Mouse (Mus musculus): Measurements from ENCODE around the gene Csrp2.
A peak's percentile ranks its signal among the peaks of the same experiment; 100 is the strongest.

The Csrp2 gene

GRCm38 (mm10) chr10:110919531-110920343 is at the start of gene Csrp2:
Gene Csrp2 (plus strand): TSS chr10:110919789.
- DNase-seq (ENCODE audit: low spot score in 2 of 2), result peak; percentile 51 to 81

- DNase-seq (ENCODE audit: low spot score in 2 of 2), result no peak
Measured at GRCm38 (mm10) chr10:110874853-110875252, 44.7 kb upstream of the Csrp2 start.

GRCm38 (mm10) chr10:110876956-110877355 is 42.6 kb upstream of the Csrp2 start:
- DNase-seq (ENCODE audit: low spot score in 2 of 2), result no peak

GRCm38 (mm10) chr10:110877851-110878250 is 41.7 kb upstream of the Csrp2 start:
- DNase-seq (ENCODE audit: low spot score in 2 of 2), result no peak

GRCm38 (mm10) chr10:110878641-110879040 is 40.9 kb upstream of the Csrp2 start:
- no peak for DNase-seq (ENCODE audit: low spot score in 2 of 2)

DNA sequence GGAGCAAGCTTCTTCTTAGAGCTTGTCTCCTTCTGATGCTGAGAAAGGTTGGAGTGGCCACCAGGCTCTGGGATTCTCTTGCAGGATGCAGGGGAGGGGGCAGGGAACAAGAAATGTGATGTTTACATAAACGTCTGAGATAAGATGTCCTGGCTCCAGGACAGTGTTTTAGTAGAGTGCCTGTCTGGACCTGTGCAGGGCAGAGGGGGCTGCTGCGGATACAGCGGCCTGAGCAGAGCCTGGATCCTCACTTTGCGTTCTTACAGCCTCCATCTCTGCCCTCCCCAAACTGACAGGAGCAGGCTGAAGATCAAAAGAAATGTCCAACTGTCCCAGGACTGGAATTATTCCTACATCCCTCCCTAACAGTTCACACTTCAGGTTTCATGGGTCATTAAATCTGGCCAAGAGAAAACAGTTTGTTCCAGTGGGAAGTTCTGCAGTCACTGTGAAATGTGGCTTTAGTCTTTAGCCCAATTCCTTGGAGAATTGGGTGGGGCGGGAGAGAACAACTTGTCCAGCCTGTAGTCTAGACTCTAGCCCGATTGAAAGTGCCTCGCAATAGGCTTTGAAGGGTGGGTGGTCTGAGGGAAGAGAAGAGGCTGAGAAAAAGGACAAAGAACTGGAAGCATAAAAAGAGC is 40.0 kb upstream of the Csrp2 start:
- DNase-seq (ENCODE audit: low spot score in 2 of 2), result no peak

GRCm38 (mm10) chr10:110881346-110881745 is 38.2 kb upstream of the Csrp2 start:
- DNase-seq (ENCODE audit: low spot score in 2 of 2), result no peak

DNA sequence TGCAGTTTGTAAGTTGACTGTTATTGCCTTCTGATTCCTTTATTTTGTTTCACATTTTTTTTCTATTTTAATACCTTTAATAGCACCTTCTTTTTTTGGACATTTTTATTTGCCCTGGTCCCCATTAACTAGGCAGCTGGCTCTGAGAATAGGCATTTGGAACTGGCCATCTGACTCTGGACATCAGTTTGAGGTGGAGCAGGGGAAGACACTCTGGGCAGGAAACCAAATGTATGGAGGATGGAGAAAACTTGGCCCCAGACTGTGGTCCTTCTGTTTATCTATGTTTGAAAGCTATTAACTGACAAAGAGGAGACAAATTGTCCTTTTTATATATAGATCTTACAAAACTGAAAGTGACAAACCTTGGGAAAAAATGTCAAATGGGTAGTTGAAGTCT is 36.9 kb upstream of the Csrp2 start:
- DNase-seq (ENCODE audit: low spot score in 2 of 2), result no peak

- DNase-seq (ENCODE audit: low spot score in 2 of 2), result no peak
Measured at GRCm38 (mm10) chr10:110890656-110891272, 28.8 kb upstream of the Csrp2 start.

GRCm38 (mm10) chr10:110899744-110900501 is 19.7 kb upstream of the Csrp2 start:
- DNase-seq (ENCODE audit: low spot score in 2 of 2), result no peak

DNA sequence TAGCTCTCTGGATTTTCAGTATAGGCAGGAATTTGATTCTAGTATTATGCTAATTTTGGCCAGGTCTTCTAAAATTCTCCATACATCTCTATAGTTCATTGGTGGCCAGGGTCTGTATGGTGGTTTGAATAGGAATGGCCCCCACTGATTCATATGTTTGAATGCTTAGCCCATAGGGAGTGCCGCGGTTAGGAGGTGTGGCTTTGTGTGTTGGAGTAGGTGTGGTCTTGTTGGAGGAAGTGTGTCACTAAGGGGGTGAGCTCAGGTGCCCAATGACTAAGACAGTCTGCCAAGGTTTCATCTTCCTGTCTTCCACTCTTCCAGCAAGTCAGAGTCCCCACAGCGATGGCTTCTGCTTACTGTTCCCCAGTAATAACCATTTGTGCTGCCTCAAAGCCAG is 15.7 kb upstream of the Csrp2 start:
- DNase-seq (ENCODE audit: low spot score in 2 of 2), result no peak

- DNase-seq (ENCODE audit: low spot score in 2 of 2), result no peak
Measured at GRCm38 (mm10) chr10:110916666-110917344, 2.8 kb upstream of the Csrp2 start.

DNA sequence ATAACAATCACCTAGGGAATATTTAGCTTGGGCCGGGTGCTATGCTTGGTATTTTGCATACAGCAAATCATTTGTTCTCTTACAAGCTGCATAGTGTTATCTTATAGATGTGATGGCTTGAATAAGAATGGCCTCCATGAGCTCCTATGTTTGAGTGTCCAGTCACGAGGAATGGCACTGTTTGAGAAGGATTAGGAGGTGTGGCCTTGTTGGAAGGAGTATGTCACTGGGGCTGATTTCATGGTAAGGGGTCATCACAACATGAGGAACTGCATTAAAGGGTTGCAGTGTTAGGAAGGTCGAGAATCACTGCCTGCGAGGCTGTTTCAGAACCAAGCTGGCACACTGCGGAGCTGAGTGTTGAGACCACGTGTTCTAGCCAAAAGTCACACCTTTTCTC is 2.1 kb upstream of the Csrp2 start:
- no peak for DNase-seq (ENCODE audit: low spot score in 2 of 2)

DNA sequence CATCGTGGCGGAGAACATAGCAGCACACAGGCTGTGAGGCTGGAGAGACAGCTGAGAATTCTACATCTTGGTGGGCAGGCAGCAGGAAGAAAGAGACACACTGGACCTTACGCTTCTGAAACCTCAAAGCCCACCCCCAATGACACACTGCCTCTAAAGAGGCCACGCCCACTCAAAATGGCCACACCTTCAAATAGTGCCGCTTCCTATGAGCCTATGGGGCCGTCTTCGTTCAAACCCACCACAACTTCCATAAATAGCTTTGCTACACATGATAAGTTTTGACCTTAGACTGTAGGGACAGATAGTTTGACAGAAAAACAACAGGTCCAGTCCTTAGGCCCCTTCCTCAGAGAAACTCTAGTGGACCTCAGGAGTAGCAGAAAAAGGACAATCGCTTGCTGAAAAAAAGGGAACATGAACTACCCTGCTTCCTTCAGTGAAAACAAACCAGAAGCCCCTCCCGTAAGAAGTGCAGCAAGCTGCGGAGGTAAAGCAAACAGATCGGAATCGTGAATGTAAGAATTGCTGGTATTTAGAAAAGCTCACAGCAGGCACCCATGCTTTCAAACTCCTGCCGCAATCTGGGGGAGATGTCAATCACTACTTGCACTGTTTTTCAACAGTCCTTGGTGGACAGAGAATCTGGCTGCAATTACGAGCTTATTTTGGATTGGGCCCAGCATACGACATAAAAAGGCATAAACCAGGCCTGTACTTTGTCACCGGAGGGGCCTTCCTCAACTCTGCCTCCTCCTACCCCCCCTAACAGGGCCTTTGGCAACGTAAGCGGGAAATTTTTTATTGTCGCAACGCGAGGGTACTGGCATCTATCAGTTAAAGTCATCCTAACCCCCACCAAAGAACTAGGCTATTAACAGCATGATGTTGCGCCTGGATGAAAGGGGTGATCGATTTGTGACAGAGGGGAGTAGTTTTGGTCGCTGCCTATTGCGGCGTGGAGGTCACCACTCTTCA is 886 bp upstream of the Csrp2 start:
- peak in 1 of 2 experiments; percentile 66 for DNase-seq (ENCODE audit: low spot score in 2 of 2)

GRCm38 (mm10) chr10:110920368-110920950 is 870 bp downstream of the Csrp2 start:
- DNase-seq (ENCODE audit: low spot score in 2 of 2), result no peak

GRCm38 (mm10) chr10:110921890-110922289 is 2.3 kb downstream of the Csrp2 start:
- DNase-seq (ENCODE audit: low spot score in 2 of 2), result no peak

DNA sequence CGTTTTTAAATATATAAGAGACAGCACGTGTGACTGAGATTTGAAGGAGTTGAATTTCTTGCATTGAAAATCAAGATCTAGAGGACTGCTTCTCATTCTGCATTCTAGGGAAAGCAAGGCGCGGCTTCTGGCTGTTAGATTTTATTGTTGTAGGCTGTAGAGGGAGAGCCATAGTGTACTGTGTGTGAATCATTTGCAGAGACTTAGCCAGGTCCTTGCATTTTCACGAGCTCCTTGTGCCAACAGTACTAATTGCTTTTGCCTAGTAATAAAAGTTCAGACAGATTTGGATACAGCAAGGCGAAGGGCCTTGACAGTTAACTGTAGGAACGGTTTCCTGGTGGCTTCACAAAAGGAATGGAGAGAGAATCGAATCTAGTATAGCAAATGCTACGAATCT is 3.0 kb downstream of the Csrp2 start:
- no peak for DNase-seq (ENCODE audit: low spot score in 2 of 2)

GRCm38 (mm10) chr10:110927491-110927890 is 7.9 kb downstream of the Csrp2 start:
- no peak for DNase-seq (ENCODE audit: low spot score in 2 of 2)

DNA sequence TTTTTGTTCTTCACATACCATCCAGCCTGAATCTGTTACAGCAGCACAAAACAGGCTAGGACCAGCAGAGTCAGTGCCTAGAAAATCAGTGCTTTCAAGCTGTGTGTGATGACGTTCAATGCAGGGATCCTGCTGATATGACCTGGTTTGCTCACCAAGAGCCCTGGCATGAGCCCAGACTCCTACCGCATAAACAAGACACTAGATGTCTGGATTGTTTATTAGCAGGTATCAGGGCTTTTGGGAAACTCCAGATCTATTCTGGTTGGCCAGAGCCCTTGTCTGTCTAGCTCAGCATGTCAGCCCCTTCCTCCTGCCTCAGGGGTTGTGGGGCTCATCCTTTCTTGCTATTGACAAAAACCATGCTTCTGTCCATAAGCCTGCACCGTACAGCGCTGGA is 10.2 kb downstream of the Csrp2 start:
- no peak for DNase-seq (ENCODE audit: low spot score in 2 of 2)
